Mouse (Mus musculus): ENCODE measurements around the gene Grin2b.

GRCm38 (mm10) chr6:136026936-136027335 lies 146.4 kb downstream of the Grin2b start:
- TF ChIP-seq CTCF (IDR thresholded peaks at IDR 0.05; ENCODE audit: low read depth) (no peak), EP300 (IDR thresholded peaks at IDR 0.05; ENCODE audit: low read depth) (no peak)

All from liver, postnatal 0 days (tissue).